Mouse (Mus musculus) ES-CJ7 (cell line): ENCODE results near the gene Mrpl33.
A peak's percentile ranks its signal among the peaks of the same experiment; 100 is the strongest.
"Not testable (repeated sequence)": the region's sequence is repeated elsewhere in the genome, so short reads cannot be mapped to it uniquely, and the experiment has no call there.

Experiments
- DNase-seq: peaks from one replicate; pipeline ENCODE4 v3.0.0; 2011; ENCODE audit warnings: low read depth, low spot score

Gene Mrpl33

GRCm38 (mm10) chr5:31595868-31596267 lies 867 bp upstream of the Mrpl33 start:
- peak; percentile 47 for DNase-seq

- no peak for DNase-seq
Measured at GRCm38 (mm10) chr5:31597430-31597944, 752 bp downstream of the Mrpl33 start.

GRCm38 (mm10) chr5:31598121-31598520 lies 1.4 kb downstream of the Mrpl33 start:
- DNase-seq, result no peak

- peak; percentile 76 for DNase-seq
Measured at GRCm38 (mm10) chr5:31598579-31598978, 1.8 kb downstream of the Mrpl33 start.

- DNase-seq, result peak; percentile 81
Measured at GRCm38 (mm10) chr5:31599161-31599560, 2.4 kb downstream of the Mrpl33 start.

GRCm38 (mm10) chr5:31601162-31601722 lies 4.5 kb downstream of the Mrpl33 start:
- no peak for DNase-seq

GRCm38 (mm10) chr5:31602377-31602776 lies 5.6 kb downstream of the Mrpl33 start:
- peak; percentile 87 for DNase-seq

GRCm38 (mm10) chr5:31603766-31604165 lies 7.0 kb downstream of the Mrpl33 start:
- DNase-seq, result no peak

GRCm38 (mm10) chr5:31606151-31606550 lies 9.4 kb downstream of the Mrpl33 start:
- no peak for DNase-seq

GRCm38 (mm10) chr5:31610376-31611086 lies 13.8 kb downstream of the Mrpl33 start:
- peak; percentile 57 for DNase-seq

GRCm38 (mm10) chr5:31611186-31611585 lies 14.5 kb downstream of the Mrpl33 start:
- no peak for DNase-seq

GRCm38 (mm10) chr5:31613852-31614286 lies 17.1 kb downstream of the Mrpl33 start:
- DNase-seq, result peak; percentile 84

- no peak for DNase-seq
Measured at GRCm38 (mm10) chr5:31614339-31615025, 17.7 kb downstream of the Mrpl33 start.

GRCm38 (mm10) chr5:31620326-31620725 lies 23.6 kb downstream of the Mrpl33 start:
- DNase-seq, result no peak

- no peak for DNase-seq
Measured at GRCm38 (mm10) chr5:31627117-31627516, 30.4 kb downstream of the Mrpl33 start.

GRCm38 (mm10) chr5:31627562-31628526 lies 31.1 kb downstream of the Mrpl33 start:
- no peak for DNase-seq

- no peak for DNase-seq
Measured at GRCm38 (mm10) chr5:31628555-31628954, 31.8 kb downstream of the Mrpl33 start.

GRCm38 (mm10) chr5:31630064-31630463 lies 33.3 kb downstream of the Mrpl33 start:
- no peak for DNase-seq

GRCm38 (mm10) chr5:31631169-31631568 lies 34.4 kb downstream of the Mrpl33 start:
- not testable (repeated sequence) for DNase-seq

- peak; percentile 55 for DNase-seq
Measured at GRCm38 (mm10) chr5:31634161-31634560, 37.4 kb downstream of the Mrpl33 start.

- DNase-seq, result peak; percentile 80
Measured at GRCm38 (mm10) chr5:31634679-31635078, 37.9 kb downstream of the Mrpl33 start.
